Mouse (Mus musculus): ENCODE measurements around the gene Coro7.

GRCm38 (mm10) chr16:4629950-4630349, 49.6 kb downstream of the Coro7 start:
- TF ChIP-seq POLR2A (IDR thresholded peaks at IDR 0.05; ENCODE audit: control insufficient read depth, extremely low read depth, insufficient read depth, low read length, poor library complexity) (no peak), CTCF (IDR thresholded peaks at IDR 0.05; ENCODE audit: borderline replicate concordance, control insufficient read depth, extremely low read depth, insufficient read depth, low read length, poor library complexity) (peak; percentile 90)

All from thymus, adult 2 months (tissue).